Mouse (Mus musculus): ENCODE results near the gene P2rx6. TPM values are rescaled to one million over a fixed set of nuclear protein-coding genes. Genes with fewer than 3 reads are reported as not detected.
"Not testable (repeated sequence)": the region's sequence is repeated elsewhere in the genome, so short reads cannot be mapped to it uniquely, and the experiment has no call there.

P2rx6 gene
- polyA plus RNA-seq, 1 experiment from 2014 or later, result 0.60 TPM

DNA sequence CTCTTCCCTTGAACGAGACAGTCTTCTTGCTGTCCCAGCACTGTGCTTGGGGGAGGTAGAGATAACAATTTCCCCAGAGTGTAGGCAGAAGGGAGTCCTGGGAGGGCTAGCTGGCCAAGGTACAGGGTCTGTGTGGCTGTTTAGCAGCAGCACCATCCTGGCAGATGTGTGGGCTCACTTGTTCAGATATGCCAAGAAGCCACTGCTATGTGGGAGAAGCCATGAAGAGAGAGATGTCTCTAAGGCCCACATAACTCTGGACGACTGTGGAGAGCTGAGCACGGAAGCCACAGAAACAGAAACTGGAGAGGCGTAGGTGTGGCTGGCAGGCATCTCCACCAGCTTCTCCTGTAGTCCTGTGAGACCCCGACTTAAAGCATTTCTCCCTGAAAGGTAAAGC lies 44.0 kb downstream of the P2rx6 start:
- Histone ChIP-seq H3K4me1 (replicated peaks) (no peaks in the 10 kb centered on the region), H3K27me3 (no peaks in the 10 kb centered on the region), H3K36me3 (no peaks in the 10 kb centered on the region), H3K9ac (no peak overlapping the region), H3K27ac (no peak overlapping the region), H3K4me3 (no peak overlapping the region), H3K4me2 (no peak overlapping the region), H3K9me3 (replicated peaks) (no peaks in the 10 kb centered on the region)
- WGBS, result 62% methylated on average over 5 of the region's 5 CpGs
- no peak for ATAC-seq (replicated peaks; ENCODE audit: insufficient number of reproducible peaks, insufficient read depth, low FRiP score, low read depth)

GRCm38 (mm10) chr16:17611383-17611782 lies 49.7 kb downstream of the P2rx6 start:
- no peaks in the 10 kb centered on the region for H3K4me1 ChIP-seq (replicated peaks)
- no peak overlapping the region for H3K9ac ChIP-seq
- no peak for ATAC-seq (replicated peaks; ENCODE audit: insufficient number of reproducible peaks, insufficient read depth, low FRiP score, low read depth)
- H3K36me3 ChIP-seq, result no peaks in the 10 kb centered on the region
- H3K27ac ChIP-seq, result no peak overlapping the region
- no peak overlapping the region for H3K4me3 ChIP-seq
- H3K9me3 ChIP-seq (replicated peaks), result no peaks in the 10 kb centered on the region
- H3K4me2 ChIP-seq, result no peak overlapping the region
- 68% methylated on average over 4 of the region's 4 CpGs for WGBS
- H3K27me3 ChIP-seq, result no peaks in the 10 kb centered on the region

GRCm38 (mm10) chr16:17614740-17615139 lies 53.1 kb downstream of the P2rx6 start:
- H3K9me3 ChIP-seq (replicated peaks); H3K36me3 ChIP-seq; H3K9ac ChIP-seq; H3K4me3 ChIP-seq; H3K27me3 ChIP-seq; H3K4me2 ChIP-seq; ATAC-seq (replicated peaks; ENCODE audit: insufficient number of reproducible peaks, insufficient read depth, low FRiP score, low read depth); H3K27ac ChIP-seq; H3K4me1 ChIP-seq (replicated peaks): not testable (repeated sequence)
- 82% methylated on average over 6 of the region's 6 CpGs for WGBS

- 79% methylated on average over 5 of the region's 5 CpGs for WGBS
- no peak for ATAC-seq (replicated peaks; ENCODE audit: insufficient number of reproducible peaks, insufficient read depth, low FRiP score, low read depth)
These were observed 54.5 kb downstream of the P2rx6 start for GRCm38 (mm10) chr16:17616212-17616611.

DNA sequence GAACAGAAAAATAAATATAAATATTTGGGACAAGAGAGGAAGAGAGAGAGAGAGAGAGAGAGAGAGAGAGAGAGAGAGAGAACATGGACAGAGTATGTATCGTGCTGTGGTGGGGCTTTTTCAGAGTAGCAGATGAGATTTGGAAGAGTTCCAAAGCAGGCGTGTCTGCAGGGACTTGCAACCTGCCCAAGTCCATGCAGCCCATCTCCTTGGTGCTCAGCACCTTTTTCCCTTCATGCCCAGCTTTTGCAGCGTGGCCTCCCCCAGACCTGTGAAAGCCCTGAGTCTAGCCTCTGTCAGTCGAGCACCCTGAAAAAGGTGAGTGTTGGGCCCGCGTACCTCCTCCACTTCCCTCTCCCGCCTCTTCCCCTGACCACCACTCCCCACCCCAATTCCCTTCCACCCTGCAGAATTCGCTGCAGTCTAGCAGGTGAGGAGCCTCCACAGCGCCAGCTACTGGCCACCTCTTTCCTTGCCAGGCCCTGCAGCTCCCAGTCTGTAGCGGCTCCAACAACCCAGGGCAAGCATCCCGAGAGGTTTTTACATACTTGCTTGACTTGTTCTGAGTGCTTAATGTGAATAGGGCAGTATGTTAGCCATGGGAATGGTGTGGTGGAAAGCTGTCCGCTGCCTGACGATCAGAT lies 56.4 kb downstream of the P2rx6 start:
- Histone ChIP-seq H3K9me3 (replicated peaks) (no peaks in the 10 kb centered on the region), H3K9ac (no peak overlapping the region), H3K36me3 (peaks cover 3% of the 10 kb centered on the region; the same call in 1 of the 2 replicates), H3K4me3 (no peak overlapping the region), H3K27me3 (no peaks in the 10 kb centered on the region), H3K4me1 (replicated peaks) (peaks cover 15% of the 10 kb centered on the region), H3K27ac (no peak overlapping the region), H3K4me2 (peak overlapping the region; percentile 37)
- ATAC-seq (replicated peaks; ENCODE audit: insufficient number of reproducible peaks, insufficient read depth, low FRiP score, low read depth), result 0 out of 2 replicates have a peak, but pooled peaks have one; percentile 14
- 11% methylated on average over 13 of the region's 13 CpGs for WGBS

More at GRCm38 (mm10) chr16:17616212-17616611, 54.5 kb downstream of the P2rx6 start:
- Histone ChIP-seq H3K9me3 (replicated peaks) (no peaks in the 10 kb centered on the region), H3K27me3 (no peaks in the 10 kb centered on the region), H3K4me3 (no peak overlapping the region), H3K9ac (no peak overlapping the region), H3K4me2 (no peak overlapping the region), H3K36me3 (no peaks in the 10 kb centered on the region), H3K4me1 (replicated peaks) (peaks cover 15% of the 10 kb centered on the region), H3K27ac (no peak overlapping the region)

- Histone ChIP-seq H3K4me1 (replicated peaks) (peaks cover 15% of the 10 kb centered on the region), H3K27ac (peak within 1 kb of the TSS; percentile 35; the same call in 1 of the 2 replicates), H3K9me3 (replicated peaks) (no peaks in the 10 kb centered on the region), H3K36me3 (peaks cover 10% of the 10 kb centered on the region; the same call in 1 of the 2 replicates), H3K9ac (peak within 1 kb of the TSS; percentile 92), H3K4me3 (peak within 1 kb of the TSS; percentile 95), H3K27me3 (no peaks in the 10 kb centered on the region), H3K4me2 (peak within 1 kb of the TSS; percentile 65)
- 2% methylated on average over 60 of the region's 60 CpGs for WGBS
- ATAC-seq (replicated peaks; ENCODE audit: insufficient number of reproducible peaks, insufficient read depth, low FRiP score, low read depth), result peak; percentile 76
These were observed 57.8 kb downstream of the P2rx6 start, which contains the start of gene Smpd4 for GRCm38 (mm10) chr16:17619198-17620105. Gene Smpd4, plus strand, starts transcription at chr16:17619354.

DNA sequence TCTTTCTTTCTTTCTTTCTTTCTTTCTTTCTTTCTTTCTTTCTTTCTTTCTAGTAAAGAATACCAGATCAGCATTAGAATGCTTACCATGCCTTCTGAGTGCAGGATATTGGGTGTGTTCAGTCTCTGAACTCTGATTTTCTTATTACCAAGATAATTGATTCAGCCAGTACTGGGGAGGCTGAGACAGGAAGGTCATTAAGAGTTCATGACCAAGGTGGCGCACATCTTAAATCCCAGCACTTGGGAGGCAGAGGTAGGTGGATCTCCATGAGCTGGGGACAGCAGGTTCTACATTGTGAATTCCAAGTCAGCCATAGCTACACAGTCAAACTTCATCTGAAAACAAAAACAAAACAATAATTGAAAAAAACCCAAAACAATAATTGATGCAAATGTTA lies 60.3 kb downstream of the P2rx6 start:
- Histone ChIP-seq H3K9me3 (replicated peaks) (no peaks in the 10 kb centered on the region), H3K27me3 (no peaks in the 10 kb centered on the region), H3K9ac (no peak overlapping the region), H3K4me1 (replicated peaks) (peaks cover 15% of the 10 kb centered on the region), H3K4me3 (no peak overlapping the region), H3K36me3 (peaks cover 24% of the 10 kb centered on the region), H3K27ac (no peak overlapping the region), H3K4me2 (no peak overlapping the region)
- 76% methylated on average over 1 of the region's 1 CpGs for WGBS
- ATAC-seq (replicated peaks; ENCODE audit: insufficient number of reproducible peaks, insufficient read depth, low FRiP score, low read depth), result no peak

DNA sequence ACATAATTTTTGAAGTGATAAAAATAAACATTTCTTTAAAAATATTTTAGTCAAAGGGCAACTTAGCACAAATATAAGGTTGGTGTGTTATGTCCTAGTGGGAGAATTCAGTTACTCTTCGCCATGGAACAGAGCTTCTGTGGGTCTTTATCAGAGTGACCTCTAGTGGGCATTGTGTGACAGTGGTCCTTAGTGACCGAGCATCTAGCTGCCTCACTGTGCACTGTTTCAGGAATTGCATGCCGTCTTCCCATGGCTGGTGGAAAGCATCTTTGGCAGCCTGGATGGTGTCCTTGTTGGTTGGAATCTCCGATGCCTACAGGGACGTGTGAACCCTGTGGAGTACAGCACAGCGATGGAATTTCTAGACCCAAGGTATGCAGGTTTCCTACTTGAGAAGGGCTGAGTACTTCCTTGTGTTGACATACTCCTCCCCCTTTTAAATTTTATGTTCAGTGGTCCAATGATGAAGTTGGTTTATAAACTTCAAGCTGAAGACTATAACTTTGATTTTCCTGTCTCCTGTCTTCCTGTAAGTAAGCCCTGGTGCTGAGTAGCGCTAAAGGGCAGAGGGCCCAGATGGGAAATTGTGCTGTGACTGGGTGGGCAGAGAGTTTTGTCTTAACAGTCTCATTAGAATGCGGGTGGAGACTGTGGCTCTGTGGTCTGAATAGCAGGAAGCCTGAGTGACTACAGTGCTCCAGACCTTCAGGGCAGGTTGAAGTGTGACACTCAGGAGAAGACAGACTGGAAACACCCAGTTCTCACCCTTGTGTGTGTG lies 64.0 kb downstream of the P2rx6 start:
- Histone ChIP-seq H3K36me3 (peaks cover 57% of the 10 kb centered on the region), H3K27ac (no peak overlapping the region), H3K27me3 (no peaks in the 10 kb centered on the region), H3K4me3 (no peak overlapping the region), H3K9me3 (replicated peaks) (no peaks in the 10 kb centered on the region), H3K4me2 (no peak overlapping the region), H3K4me1 (replicated peaks) (peaks cover under 1% of the 10 kb centered on the region), H3K9ac (no peak overlapping the region)
- ATAC-seq (replicated peaks; ENCODE audit: insufficient number of reproducible peaks, insufficient read depth, low FRiP score, low read depth), result no peak
- WGBS, result 69% methylated on average over 8 of the region's 8 CpGs

- Histone ChIP-seq H3K4me2 (no peak overlapping the region), H3K27ac (no peak overlapping the region), H3K9ac (no peak overlapping the region), H3K4me3 (no peak overlapping the region), H3K27me3 (no peaks in the 10 kb centered on the region), H3K4me1 (replicated peaks) (no peaks in the 10 kb centered on the region), H3K9me3 (replicated peaks) (no peaks in the 10 kb centered on the region), H3K36me3 (peaks cover 60% of the 10 kb centered on the region)
- 95% methylated on average over 5 of the region's 5 CpGs for WGBS
- ATAC-seq (replicated peaks; ENCODE audit: insufficient number of reproducible peaks, insufficient read depth, low FRiP score, low read depth), result no peak
These were observed 64.5 kb downstream of the P2rx6 start for GRCm38 (mm10) chr16:17626269-17626555.

All from heart, embryonic 15.5 days (tissue).